Mouse (Mus musculus): ENCODE results near the gene Matn1. TPM values are rescaled to one million over a fixed set of nuclear protein-coding genes. Genes with fewer than 3 reads are reported as not detected.

The Matn1 gene
- polyA plus RNA-seq, 1 experiment from 2014 or later, result 0.05 TPM

DNA sequence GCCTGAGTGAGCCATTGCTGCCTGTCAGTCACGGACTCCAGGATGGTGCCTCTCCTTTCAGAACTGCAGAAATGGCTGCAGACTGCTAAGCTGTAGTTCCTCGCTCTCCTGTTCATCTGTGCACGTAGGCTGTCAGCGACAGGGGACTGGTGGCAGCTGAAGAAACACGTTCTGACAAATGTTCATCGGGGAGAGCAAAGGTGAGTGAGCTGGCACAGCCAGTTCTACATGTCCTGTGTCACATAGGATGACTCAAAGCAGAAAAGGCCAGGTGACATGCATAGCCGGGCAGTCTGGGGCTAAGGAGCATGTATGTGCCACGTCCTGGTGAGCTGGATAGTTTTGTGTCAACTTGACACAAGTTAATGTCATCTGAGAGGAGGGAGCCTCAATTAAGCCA, 50.4 kb downstream of the Matn1 start:
- no peaks in the 10 kb centered on the region for H3K9me3 ChIP-seq (ENCODE audit: control insufficient read depth, low read length)
- H3K27me3 ChIP-seq (ENCODE audit: control insufficient read depth, insufficient read depth, low read length), result no peaks in the 10 kb centered on the region
- H3K36me3 ChIP-seq (ENCODE audit: control insufficient read depth, insufficient read depth, low read length), result no peaks in the 10 kb centered on the region
- H3K4me2 ChIP-seq (replicated peaks; ENCODE audit: low read depth), result no peak overlapping the region
- ATAC-seq (ENCODE audit: low FRiP score, low TSS enrichment) (no peak), DNase-seq (ENCODE audit: low spot score) (no peak)
- no peak for TF ChIP-seq EP300 (optimal IDR thresholded peaks at IDR 0.05)
- no peak for TF ChIP-seq CTCF (IDR thresholded peaks at IDR 0.05; ENCODE audit: low read depth)
- H3K4me3 ChIP-seq (ENCODE audit: low read depth, low read length), result no peak overlapping the region
- H3K27ac ChIP-seq (replicated peaks), result no peak overlapping the region
- H3K9ac ChIP-seq (ENCODE audit: low read length), result no peak overlapping the region
- 77% methylated on average over 8 of the region's 8 CpGs for WGBS
- no peaks in the 10 kb centered on the region for H3K4me1 ChIP-seq (replicated peaks; ENCODE audit: control insufficient read depth, insufficient read depth)

DNA sequence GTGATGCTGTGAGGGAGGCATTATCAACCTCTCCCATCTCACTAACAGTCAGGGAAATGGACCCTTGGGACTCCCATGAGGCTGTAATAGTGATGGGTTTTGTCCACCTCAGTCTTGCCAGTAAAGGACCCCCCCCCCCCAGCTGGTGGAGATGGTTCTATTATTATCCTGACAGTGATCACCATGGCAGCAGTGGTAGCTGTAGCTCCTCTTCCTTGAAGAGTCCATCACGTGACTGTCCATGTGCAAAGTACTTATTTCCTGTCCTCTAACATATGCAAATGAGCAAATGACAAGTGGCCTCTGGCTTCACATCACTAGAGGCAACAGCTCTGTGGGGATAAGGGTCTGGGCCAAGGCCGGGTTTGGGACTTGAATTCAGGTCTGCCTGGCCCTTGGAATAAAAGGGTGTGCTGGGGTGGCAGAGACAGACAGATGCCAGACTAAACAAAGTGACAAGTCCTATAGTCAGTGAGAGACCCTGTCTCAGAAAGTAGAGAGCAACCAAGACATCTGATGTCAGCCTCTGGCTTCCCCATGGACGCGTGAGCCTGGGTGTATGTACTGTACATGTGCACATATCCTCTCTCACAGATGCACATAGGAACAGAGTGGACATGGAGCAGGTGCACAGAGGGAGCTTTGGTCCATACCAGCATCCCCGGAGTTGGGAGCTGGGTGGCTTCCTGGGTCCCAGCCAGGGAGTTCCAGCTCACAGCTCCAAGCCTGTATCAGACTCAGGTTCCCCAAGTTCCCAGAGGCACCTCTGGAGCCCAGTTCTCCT, 55.8 kb downstream of the Matn1 start:
- Histone ChIP-seq H3K27me3 (ENCODE audit: control insufficient read depth, insufficient read depth, low read length) (no peaks in the 10 kb centered on the region), H3K4me2 (replicated peaks; ENCODE audit: low read depth) (no peak overlapping the region), H3K9ac (ENCODE audit: low read length) (no peak overlapping the region), H3K4me1 (replicated peaks; ENCODE audit: control insufficient read depth, insufficient read depth) (no peaks in the 10 kb centered on the region), H3K36me3 (ENCODE audit: control insufficient read depth, insufficient read depth, low read length) (no peaks in the 10 kb centered on the region), H3K27ac (replicated peaks) (no peak overlapping the region), H3K9me3 (ENCODE audit: control insufficient read depth, low read length) (no peaks in the 10 kb centered on the region), H3K4me3 (ENCODE audit: low read depth, low read length) (no peak overlapping the region)
- ATAC-seq (ENCODE audit: low FRiP score, low TSS enrichment) (no peak), DNase-seq (ENCODE audit: low spot score) (no peak)
- no peak for TF ChIP-seq EP300 (optimal IDR thresholded peaks at IDR 0.05)
- no peak for TF ChIP-seq CTCF (IDR thresholded peaks at IDR 0.05; ENCODE audit: low read depth)
- 80% methylated on average over 5 of the region's 5 CpGs for WGBS

GRCm38 (mm10) chr4:131000614-131001178, 56.5 kb downstream of the Matn1 start:
- ATAC-seq (ENCODE audit: low FRiP score, low TSS enrichment), result no peak
- no peaks in the 10 kb centered on the region for H3K9me3 ChIP-seq (ENCODE audit: control insufficient read depth, low read length)
- no peaks in the 10 kb centered on the region for H3K4me1 ChIP-seq (replicated peaks; ENCODE audit: control insufficient read depth, insufficient read depth)
- H3K27me3 ChIP-seq (ENCODE audit: control insufficient read depth, insufficient read depth, low read length), result no peaks in the 10 kb centered on the region
- H3K36me3 ChIP-seq (ENCODE audit: control insufficient read depth, insufficient read depth, low read length), result no peaks in the 10 kb centered on the region
- DNase-seq (ENCODE audit: low spot score), result no peak
- H3K4me3 ChIP-seq (ENCODE audit: low read depth, low read length), result no peak overlapping the region
- H3K9ac ChIP-seq (ENCODE audit: low read length), result no peak overlapping the region
- no peak overlapping the region for H3K4me2 ChIP-seq (replicated peaks; ENCODE audit: low read depth)
- TF ChIP-seq CTCF (IDR thresholded peaks at IDR 0.05; ENCODE audit: low read depth), result no peak
- TF ChIP-seq EP300 (optimal IDR thresholded peaks at IDR 0.05), result no peak
- H3K27ac ChIP-seq (replicated peaks), result no peak overlapping the region
- 83% methylated on average over 15 of the region's 15 CpGs for WGBS

Other genes with a start within 250 kb of the Matn1 start
- 11.0 and 12.8 TPM in 2 replicates for gene Sdc3, start 151.8 kb upstream of the Matn1 start, polyA plus RNA-seq (2015; fragmentation: Nextera tagmentation; extraction: Ambion mirVana)
- gene Laptm5, start 31.3 kb upstream of the Matn1 start, polyA plus RNA-seq (2015; fragmentation: Nextera tagmentation; extraction: Ambion mirVana), result 30.5 and 34.0 TPM in 2 replicates

Measured in stomach, postnatal 0 days (tissue).